17 mouse cellular contexts compared by ENCODE assay signal in genomic region chr4:55477210-55477759, GRCm38 (mm10). TPM values are rescaled to one million over a fixed set of nuclear protein-coding genes. Genes with fewer than 3 reads are reported as not detected.
DNase-seq lines count a peak whose midpoint lies in the region; ATAC-seq lines count a peak whose summit lies in the region.
"Had no signal": no experiment of that assay in that cellular context is flagged by ENCODE, and none has a peak within 500 bp of the region (broad histone marks: within the 10 kb centered on the region; RNA-seq: fewer than 3 reads in every experiment).

No protein-coding gene starts in this region.

- no peak overlapping the region for H3K4me3 ChIP-seq in midbrain, embryonic 10.5 days
- H3K4me3 ChIP-seq: embryonic facial prominence, embryonic 12.5 days; embryonic facial prominence, embryonic 15.5 days; erythroblast, embryonic 14.5 days; forebrain, embryonic 12.5 days; forebrain, embryonic 15.5 days; heart, embryonic 13.5 days had no signal

- ATAC-seq in erythroblast, adult 5-6 weeks (replicated peaks; ENCODE audit: low FRiP score, poor library complexity, severe bottlenecking), result no peak
- ATAC-seq: CD4-positive, CD25-positive, alpha-beta regulatory T cell, adult 4 months; inflammation-experienced regulatory T-cells, adult 6 months had no signal

- H3K4me1 ChIP-seq in midbrain, embryonic 10.5 days, result peaks cover 8% of the 10 kb centered on the region

- no peaks in the 10 kb centered on the region for H3K9me3 ChIP-seq in midbrain, embryonic 10.5 days (replicated peaks)
- H3K9me3 ChIP-seq: embryonic facial prominence, embryonic 12.5 days; embryonic facial prominence, embryonic 15.5 days; forebrain, embryonic 12.5 days; forebrain, embryonic 15.5 days; heart, embryonic 13.5 days had no signal

- WGBS in midbrain, embryonic 10.5 days, result 90% methylated on average over 7 of the region's 7 CpGs

- H3K36me3 ChIP-seq in midbrain, embryonic 10.5 days, result no peaks in the 10 kb centered on the region
- H3K36me3 ChIP-seq: embryonic facial prominence, embryonic 12.5 days; embryonic facial prominence, embryonic 15.5 days; forebrain, embryonic 12.5 days; forebrain, embryonic 15.5 days; heart, embryonic 13.5 days had no signal

- peak; percentile 15 for DNase-seq in testis, postnatal 14 days (ENCODE audit: low spot score)
- DNase-seq in testis, postnatal 10 days (ENCODE audit: low spot score), result no peak
- DNase-seq in ES-CJ7 (ENCODE audit: low read depth, low spot score), result peak; percentile 96
- DNase-seq in ZHBTc4 (ENCODE audit: low read depth, low spot score), result peak; percentile 94
- no peak for DNase-seq in midbrain, embryonic 10.5 days (ENCODE audit: low spot score)
- DNase-seq: gastrocnemius, postnatal 25 days had no signal

- H3K27ac ChIP-seq in midbrain, embryonic 10.5 days (replicated peaks), result no peak overlapping the region
- H3K27ac ChIP-seq: embryonic facial prominence, embryonic 12.5 days; embryonic facial prominence, embryonic 15.5 days; forebrain, embryonic 12.5 days; forebrain, embryonic 15.5 days; heart, embryonic 13.5 days; hindbrain, embryonic 14.5 days; hindbrain, postnatal 0 days had no signal

- 0 out of 2 replicates have a peak, but pooled peaks cover 6% of the 10 kb centered on the region for H3K27me3 ChIP-seq in midbrain, embryonic 10.5 days (ENCODE audit: low read depth, poor library complexity, severe bottlenecking)
- H3K27me3 ChIP-seq: embryonic facial prominence, embryonic 12.5 days; embryonic facial prominence, embryonic 15.5 days; forebrain, embryonic 15.5 days; heart, embryonic 13.5 days had no signal

RNA-seq across cellular contexts. Expression of gene Klf4, which starts 55.0 kb away (rescaled TPM):
- polyA plus RNA-seq in midbrain, embryonic 10.5 days (2016; fragmentation: Nextera tagmentation; extraction: Ambion mirVana), result 1.00 and 1.2 TPM in 2 replicates
- total RNA-seq in erythroblast, adult 5-6 weeks (2015; ENCODE audit: low replicate concordance), result 5.0 and 10.7 TPM in 2 replicates
- total RNA-seq in erythroblast, adult 5-6 weeks (2017; ENCODE audit: low replicate concordance), result 3.1 and 4.0 TPM in 2 replicates

Comparison
In these comparisons a context has a peak if more than half of its experiments do, and no peak if none do; other contexts are left out.
1. DNase-seq: peak in testis, postnatal 14 days (single experiment), ES-CJ7 (single experiment) and ZHBTc4 (single experiment); none in testis, postnatal 10 days (single experiment) and midbrain, embryonic 10.5 days (single experiment).